Comparison of ENCODE assay signal across 14 mouse cellular contexts in genomic region chr16:10771769-10772510, GRCm38 (mm10). TPM values are rescaled to one million over a fixed set of nuclear protein-coding genes. Genes with fewer than 3 reads are reported as not detected.
DNase-seq lines count a peak whose midpoint lies in the region; ATAC-seq and TF ChIP-seq lines count a peak whose summit lies in the region.
"Had no signal": no experiment of that assay in that cellular context is flagged by ENCODE, and none has a peak within 500 bp of the region (broad histone marks: within the 10 kb centered on the region; RNA-seq: fewer than 3 reads in every experiment).

No protein-coding gene starts in this region.

- H3K27ac ChIP-seq in heart, embryonic 16.5 days (ENCODE audit: low read length): peak overlapping the region; percentile 33
- H3K27ac ChIP-seq in intestine, postnatal 0 days (ENCODE audit: low read depth, low read length): no peak overlapping the region
- H3K27ac ChIP-seq: hindbrain, embryonic 13.5 days; kidney, postnatal 0 days; neural tube, embryonic 12.5 days had no signal

- 0 out of 2 replicates have a peak, but pooled peaks have one; percentile 21 for ATAC-seq in heart, embryonic 16.5 days (replicated peaks; ENCODE audit: extremely low read depth, insufficient read depth, low FRiP score)
- peak; percentile 48 for ATAC-seq in megakaryocyte-erythroid progenitor cell, adult 5-6 weeks (replicated peaks; ENCODE audit: low FRiP score, low TSS enrichment, poor library complexity, severe bottlenecking)
- no peak for ATAC-seq in intestine, postnatal 0 days

- peaks cover 14% of the 10 kb centered on the region for H3K4me1 ChIP-seq in heart, embryonic 16.5 days (ENCODE audit: control insufficient read depth, insufficient read depth, low read length)
- H3K4me1 ChIP-seq in intestine, postnatal 0 days (replicated peaks; ENCODE audit: control insufficient read depth, insufficient read depth, low read length): no peaks in the 10 kb centered on the region
- H3K4me1 ChIP-seq: hindbrain, embryonic 13.5 days; neural tube, embryonic 12.5 days had no signal

- no peak for TF ChIP-seq CTCF in intestine, postnatal 0 days (IDR thresholded peaks at IDR 0.05; ENCODE audit: low read depth)

- no peak overlapping the region for H3K4me3 ChIP-seq in heart, embryonic 16.5 days (ENCODE audit: low read length)
- no peak overlapping the region for H3K4me3 ChIP-seq in intestine, postnatal 0 days (ENCODE audit: low read depth, low read length)
- H3K4me3 ChIP-seq: erythroblast, embryonic 14.5 days; hindbrain, embryonic 13.5 days; neural tube, embryonic 12.5 days had no signal

- DNase-seq in heart, postnatal 36 days: no peak
- peak; percentile 45 for DNase-seq in c-Kit-positive CD71-positive TER-119-positive erythroid progenitor cells, embryonic 14.5 days (ENCODE audit: low spot score)
- DNase-seq in thymus, postnatal 14 days: peak; percentile 83
- no peak for DNase-seq in left cerebral cortex, adult 8-10 months (ENCODE audit: low spot score in 2 of 2)
- no peak for DNase-seq in layer of hippocampus, postnatal 14 days (ENCODE audit: low spot score in 2 of 2)
- DNase-seq: cerebellum, postnatal 36 days; gastrocnemius, postnatal 10 days had no signal

- no peaks in the 10 kb centered on the region for H3K36me3 ChIP-seq in heart, embryonic 16.5 days (ENCODE audit: control insufficient read depth, insufficient read depth)
- no peaks in the 10 kb centered on the region for H3K36me3 ChIP-seq in intestine, postnatal 0 days (ENCODE audit: control insufficient read depth, insufficient read depth)
- H3K36me3 ChIP-seq: hindbrain, embryonic 13.5 days; neural tube, embryonic 12.5 days had no signal

- intact Hi-C loops in heart, postnatal 36 days (cut with DNase I): no loop called here

- H3K27me3 ChIP-seq in heart, embryonic 16.5 days (ENCODE audit: control insufficient read depth, insufficient read depth, low read length): peaks cover 2% of the 10 kb centered on the region; the same call in 1 of the 2 replicates
- no peaks in the 10 kb centered on the region for H3K27me3 ChIP-seq in intestine, postnatal 0 days (replicated peaks; ENCODE audit: control insufficient read depth, insufficient read depth, low read length)
- H3K27me3 ChIP-seq: neural tube, embryonic 12.5 days had no signal

- no peak overlapping the region for H3K4me2 ChIP-seq in heart, embryonic 16.5 days (ENCODE audit: low read depth, low read length)
- H3K4me2 ChIP-seq in intestine, postnatal 0 days (replicated peaks; ENCODE audit: low read depth): no peak overlapping the region
- H3K4me2 ChIP-seq: hindbrain, embryonic 13.5 days; neural tube, embryonic 12.5 days had no signal

- H3K9me3 ChIP-seq in heart, embryonic 16.5 days (replicated peaks; ENCODE audit: control insufficient read depth, low read length): no peaks in the 10 kb centered on the region
- H3K9me3 ChIP-seq in intestine, postnatal 0 days (ENCODE audit: control insufficient read depth): no peaks in the 10 kb centered on the region
- H3K9me3 ChIP-seq: hindbrain, embryonic 13.5 days; neural tube, embryonic 12.5 days had no signal

- no peak overlapping the region for H3K9ac ChIP-seq in heart, embryonic 16.5 days (ENCODE audit: low read length)
- H3K9ac ChIP-seq in intestine, postnatal 0 days (ENCODE audit: low read depth, low read length): no peak overlapping the region
- H3K9ac ChIP-seq: hindbrain, embryonic 13.5 days; neural tube, embryonic 12.5 days had no signal

- WGBS in heart, embryonic 16.5 days: 63% methylated on average over 19 of the region's 19 CpGs
- WGBS in intestine, postnatal 0 days: 79% methylated on average over 19 of the region's 19 CpGs

RNA-seq across cellular contexts. Expression of gene Socs1, which starts 13.4 kb away (rescaled TPM):
- polyA plus RNA-seq in heart, embryonic 16.5 days (2015; fragmentation: Nextera tagmentation; extraction: Ambion mirVana): 5.5 and 11.6 TPM in 2 replicates
- under 1 TPM; 0.33 to 0.49 TPM for total RNA-seq in heart, postnatal 36 days (2021)
- 0.39 and 1.4 TPM in 2 replicates for total RNA-seq in megakaryocyte-erythroid progenitor cell, adult 5-6 weeks (2014; fragmentation: Nextera tagmentation)
- 0.80 and 1.1 TPM in 2 replicates for total RNA-seq in megakaryocyte-erythroid progenitor cell, adult 5-6 weeks (2017)
- under 1 TPM; 0.49 to 0.98 (median 0.69) TPM for total RNA-seq in left cerebral cortex, adult 8-10 months (2022)
- polyA plus RNA-seq in intestine, postnatal 0 days (2015; fragmentation: Nextera tagmentation; extraction: Ambion mirVana): 3.8 and 4.0 TPM in 2 replicates
- 1 to 10 TPM; 1.1 to 1.3 TPM for total RNA-seq in layer of hippocampus, postnatal 14 days (2021)

RNA-seq across cellular contexts. Expression of gene Tnp2, which starts 16.5 kb away (rescaled TPM):
- polyA plus RNA-seq in heart, embryonic 16.5 days (2015; fragmentation: Nextera tagmentation; extraction: Ambion mirVana): 0.47 TPM in 1 of 2 replicates, not detected in the other
- total RNA-seq in heart, postnatal 36 days (2021): not detected
- total RNA-seq in megakaryocyte-erythroid progenitor cell, adult 5-6 weeks (2014; fragmentation: Nextera tagmentation): not detected in 2 replicates
- not detected in 2 replicates for total RNA-seq in megakaryocyte-erythroid progenitor cell, adult 5-6 weeks (2017)
- total RNA-seq in left cerebral cortex, adult 8-10 months (2022): not detected
- polyA plus RNA-seq in intestine, postnatal 0 days (2015; fragmentation: Nextera tagmentation; extraction: Ambion mirVana): not detected in 2 replicates
- total RNA-seq in layer of hippocampus, postnatal 14 days (2021): not detected
- total RNA-seq: gastrocnemius, postnatal 10 days had no signal
- polyA plus RNA-seq: erythroblast, embryonic 14.5 days; hindbrain, embryonic 13.5 days; kidney, postnatal 0 days; neural tube, embryonic 12.5 days had no signal

RNA-seq across cellular contexts. Expression of gene Prm3, which starts 18.8 kb away (rescaled TPM):
- polyA plus RNA-seq in heart, embryonic 16.5 days (2015; fragmentation: Nextera tagmentation; extraction: Ambion mirVana): not detected in 2 replicates
- total RNA-seq in heart, postnatal 36 days (2021): not detected
- total RNA-seq in megakaryocyte-erythroid progenitor cell, adult 5-6 weeks (2014; fragmentation: Nextera tagmentation): not detected in 2 replicates
- not detected in 2 replicates for total RNA-seq in megakaryocyte-erythroid progenitor cell, adult 5-6 weeks (2017)
- total RNA-seq in left cerebral cortex, adult 8-10 months (2022): not detected
- not detected in 2 replicates for polyA plus RNA-seq in intestine, postnatal 0 days (2015; fragmentation: Nextera tagmentation; extraction: Ambion mirVana)
- total RNA-seq in layer of hippocampus, postnatal 14 days (2021): not detected
- total RNA-seq: gastrocnemius, postnatal 10 days had no signal
- polyA plus RNA-seq: erythroblast, embryonic 14.5 days; hindbrain, embryonic 13.5 days; kidney, postnatal 0 days; neural tube, embryonic 12.5 days had no signal

RNA-seq across cellular contexts. Expression of gene Prm2, which starts 24.0 kb away (rescaled TPM):
- not detected in 2 replicates for polyA plus RNA-seq in heart, embryonic 16.5 days (2015; fragmentation: Nextera tagmentation; extraction: Ambion mirVana)
- not detected for total RNA-seq in heart, postnatal 36 days (2021)
- not detected in 2 replicates for total RNA-seq in megakaryocyte-erythroid progenitor cell, adult 5-6 weeks (2014; fragmentation: Nextera tagmentation)
- not detected in 2 replicates for total RNA-seq in megakaryocyte-erythroid progenitor cell, adult 5-6 weeks (2017)
- total RNA-seq in left cerebral cortex, adult 8-10 months (2022): not detected
- polyA plus RNA-seq in intestine, postnatal 0 days (2015; fragmentation: Nextera tagmentation; extraction: Ambion mirVana): not detected in 2 replicates
- not detected for total RNA-seq in layer of hippocampus, postnatal 14 days (2021)
- total RNA-seq: gastrocnemius, postnatal 10 days had no signal
- polyA plus RNA-seq: erythroblast, embryonic 14.5 days; hindbrain, embryonic 13.5 days; kidney, postnatal 0 days; neural tube, embryonic 12.5 days had no signal

RNA-seq across cellular contexts. Expression of gene Prm1, which starts 33.7 kb away (rescaled TPM):
- 0.36 and 0.58 TPM in 2 replicates for polyA plus RNA-seq in heart, embryonic 16.5 days (2015; fragmentation: Nextera tagmentation; extraction: Ambion mirVana)
- not detected for total RNA-seq in heart, postnatal 36 days (2021)
- total RNA-seq in megakaryocyte-erythroid progenitor cell, adult 5-6 weeks (2014; fragmentation: Nextera tagmentation): not detected in 2 replicates
- total RNA-seq in megakaryocyte-erythroid progenitor cell, adult 5-6 weeks (2017): not detected in 2 replicates
- total RNA-seq in left cerebral cortex, adult 8-10 months (2022): not detected
- not detected in 2 replicates for polyA plus RNA-seq in intestine, postnatal 0 days (2015; fragmentation: Nextera tagmentation; extraction: Ambion mirVana)
- not detected for total RNA-seq in layer of hippocampus, postnatal 14 days (2021)
- total RNA-seq: gastrocnemius, postnatal 10 days had no signal
- polyA plus RNA-seq: erythroblast, embryonic 14.5 days; hindbrain, embryonic 13.5 days; kidney, postnatal 0 days; neural tube, embryonic 12.5 days had no signal

Comparison
In these comparisons a context has a peak if more than half of its experiments do, and no peak if none do; other contexts are left out.
1. DNase-seq: peak in c-Kit-positive CD71-positive TER-119-positive erythroid progenitor cells, embryonic 14.5 days (single experiment) and thymus, postnatal 14 days (single experiment); none in heart, postnatal 36 days (0 of 2), left cerebral cortex, adult 8-10 months (0 of 2) and layer of hippocampus, postnatal 14 days (0 of 2).